Mouse (Mus musculus) urinary bladder, adult 2 months (tissue): ENCODE measurements around the gene Src. TPM values are rescaled to one million over a fixed set of nuclear protein-coding genes. Genes with fewer than 3 reads are reported as not detected.
"Not testable (repeated sequence)": the region's sequence is repeated elsewhere in the genome, so short reads cannot be mapped to it uniquely, and the experiment has no call there.

Source experiments
- DNase-seq: peaks from one replicate; pipeline ENCODE4 v3.0.0; 2022; ENCODE audit warnings: low spot score
- polyA plus RNA-seq: library from polyadenylated mRNA; depleted of rRNA; stranded (reverse); fragments of >200 nt; gene quantifications from 2 replicates; pipeline ENCODE4 v1.2.3, GENCODE M21; 2012

Src gene
- polyA plus RNA-seq, 1 experiment: 63.4 TPM

DNA sequence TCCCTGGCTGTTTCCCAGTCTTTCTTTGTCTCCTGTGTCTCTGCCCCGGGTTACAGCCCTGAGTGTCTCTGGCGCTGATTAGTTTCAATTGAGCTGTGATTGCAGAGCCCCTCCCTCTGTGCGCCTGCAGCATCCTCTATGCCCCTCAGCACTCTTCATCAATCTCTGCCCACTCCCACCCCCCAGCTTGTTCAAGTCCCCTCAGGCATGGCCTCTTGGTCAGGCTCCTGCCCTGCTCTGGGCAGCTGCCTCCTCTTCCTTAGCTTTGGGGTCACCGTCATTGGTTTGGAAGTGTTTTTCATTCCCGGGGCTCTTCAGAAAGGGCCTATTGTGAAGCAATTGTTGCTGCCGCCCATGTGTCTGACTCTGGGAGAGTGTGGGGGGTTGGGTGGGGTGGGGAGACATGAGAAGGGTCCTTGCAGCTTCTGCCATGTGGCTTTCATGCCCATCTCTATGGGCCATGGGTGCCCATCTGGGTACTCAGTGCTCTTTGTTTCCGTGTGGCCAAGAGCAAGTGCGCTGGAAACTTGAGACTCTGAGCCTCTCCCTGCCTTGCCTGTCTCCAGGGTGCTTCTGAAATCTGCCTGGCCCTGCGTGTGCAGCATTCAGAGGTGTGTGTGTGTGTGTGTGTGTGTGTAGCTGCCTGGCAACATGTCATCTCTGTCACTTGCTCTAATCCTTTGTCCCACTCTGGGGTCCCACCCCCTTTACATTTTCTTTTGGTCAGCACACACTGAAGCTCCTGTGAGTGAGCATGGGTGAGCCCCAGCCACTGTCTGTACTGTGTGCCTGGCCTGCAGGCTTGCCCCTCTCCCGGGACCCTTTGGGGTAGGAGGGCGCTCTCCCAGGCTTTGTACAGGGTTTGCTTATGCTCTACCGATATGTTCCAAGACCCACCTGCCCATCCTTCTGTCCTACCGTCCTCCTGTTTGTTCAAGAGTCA is 57.5 kb downstream of the Src start:
- no peak for DNase-seq

DNA sequence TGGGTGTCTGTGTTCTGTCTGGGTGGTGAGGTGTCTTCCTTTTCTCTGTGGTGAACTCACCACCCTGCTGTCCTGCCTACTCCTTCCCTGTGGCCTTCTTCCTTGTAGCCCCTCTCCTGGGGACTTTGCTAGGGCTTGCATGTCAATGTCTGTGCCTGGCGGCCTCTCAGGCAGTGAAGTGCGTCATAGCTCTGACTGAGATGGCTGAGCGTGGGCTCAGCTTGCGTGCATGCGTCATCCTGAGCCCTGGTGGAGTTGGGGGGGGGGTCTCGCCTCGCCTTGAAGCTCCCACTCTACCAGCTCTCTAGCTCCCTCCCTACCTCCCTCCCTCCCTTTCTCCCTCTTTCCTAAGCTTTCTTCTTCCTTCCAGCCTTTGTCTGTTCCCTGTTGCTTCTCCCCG is 60.4 kb downstream of the Src start:
- DNase-seq: no peak

DNA sequence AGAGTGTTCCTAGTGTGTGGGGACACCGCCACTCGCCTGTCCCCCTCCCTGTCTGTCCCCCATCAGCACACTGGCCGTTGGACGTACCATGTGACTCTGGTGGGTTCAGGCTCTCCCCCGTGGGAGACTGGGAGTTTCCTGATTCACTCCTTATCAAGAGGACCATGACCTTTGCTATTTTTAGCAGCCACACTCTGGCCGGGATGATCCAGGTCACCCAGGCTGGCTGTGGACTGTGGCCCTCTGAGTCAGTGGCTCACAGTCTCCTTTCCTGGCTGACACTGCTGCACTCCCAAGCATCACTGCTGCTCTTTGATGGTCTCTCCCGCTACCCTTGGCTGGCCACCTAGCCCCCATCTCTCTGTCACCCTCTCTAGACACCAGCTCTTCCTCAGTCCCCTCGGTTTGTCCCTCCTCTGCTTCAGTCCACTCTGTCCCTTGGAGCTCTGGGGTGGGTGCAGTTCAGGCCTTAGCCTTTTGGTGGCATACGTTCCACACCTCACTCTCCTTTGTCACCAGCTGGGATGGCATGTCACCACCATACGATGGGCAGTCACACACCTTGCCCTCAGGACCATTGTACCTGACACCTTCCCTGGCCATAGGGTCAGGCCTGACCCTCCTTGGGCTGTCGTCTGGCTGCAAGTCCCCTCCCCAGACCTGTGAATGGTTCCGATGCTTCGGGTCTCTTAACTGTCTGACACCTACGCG is 61.8 kb downstream of the Src start:
- no peak for DNase-seq

DNA sequence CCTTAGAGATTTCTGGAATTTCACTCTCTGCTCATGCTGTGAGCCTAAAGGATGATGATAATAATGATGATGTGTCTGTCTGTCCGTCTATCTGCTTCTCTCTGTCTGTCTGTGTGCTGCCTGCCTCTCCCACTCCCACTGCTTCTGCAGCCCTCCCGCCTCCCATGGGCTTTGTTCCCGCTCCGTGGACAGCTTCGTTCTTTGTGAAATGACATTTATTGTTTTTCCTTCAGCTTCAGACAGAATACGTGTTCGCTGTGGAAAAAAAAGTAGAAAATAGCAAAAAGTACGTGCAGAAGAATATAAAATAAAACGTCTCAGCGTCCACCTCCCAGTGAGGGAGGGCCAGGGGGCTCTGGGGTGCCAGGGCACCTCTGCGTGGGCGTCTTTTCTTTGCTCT is 64.5 kb downstream of the Src start:
- no peak for DNase-seq

DNA sequence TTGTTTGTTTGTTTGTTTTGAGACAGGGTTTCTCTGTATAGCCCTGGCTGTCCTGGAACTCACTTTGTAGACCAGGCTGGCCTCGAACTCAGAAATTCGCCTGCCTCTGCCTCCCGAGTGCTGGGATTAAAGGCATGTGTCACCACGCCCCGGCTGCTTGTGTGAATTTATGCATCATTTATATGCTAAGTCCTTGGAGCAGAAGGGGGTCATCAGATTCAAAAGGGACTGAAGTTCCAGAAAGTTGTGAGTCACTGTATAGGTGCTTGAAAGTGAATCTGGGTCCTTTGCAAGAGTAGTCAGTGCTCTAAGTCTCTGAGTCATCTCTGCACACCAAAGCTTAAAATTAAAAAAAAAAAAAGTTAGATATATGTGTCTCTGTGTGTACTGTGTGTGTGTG is 68.3 kb downstream of the Src start:
- not testable (repeated sequence) for DNase-seq

DNA sequence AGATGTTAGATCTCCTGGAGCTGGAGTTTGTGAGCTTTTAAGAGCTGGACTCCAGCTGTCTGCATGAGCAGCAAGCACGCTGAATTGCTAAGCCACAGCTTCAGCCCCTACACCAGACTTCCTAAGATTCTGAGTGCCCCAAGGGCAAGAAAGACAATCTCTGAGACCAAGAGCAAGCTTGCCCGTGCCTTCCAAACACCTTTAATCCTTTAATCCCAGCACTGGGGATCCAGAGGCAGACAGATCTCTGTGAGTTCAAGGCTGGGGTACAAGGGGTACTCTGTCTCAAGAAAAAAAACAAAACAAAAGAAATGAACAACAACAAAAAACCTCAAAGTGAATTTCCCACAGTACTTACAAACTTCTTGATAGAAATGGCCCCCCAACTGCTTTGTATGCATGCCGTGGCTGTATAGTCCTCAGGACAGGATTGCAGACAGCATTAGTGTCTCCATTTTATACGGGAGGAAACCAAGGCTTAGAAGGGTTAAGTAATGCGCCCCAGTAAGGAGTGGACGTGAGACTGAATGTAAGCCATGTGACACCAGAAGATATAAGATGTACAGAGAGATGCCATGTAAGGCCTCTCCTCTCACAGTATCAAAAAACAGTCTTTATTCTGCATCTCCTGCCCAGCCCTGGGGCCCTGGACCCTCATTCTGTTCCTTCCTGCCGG is 68.9 kb downstream of the Src start:
- DNase-seq: no peak

DNA sequence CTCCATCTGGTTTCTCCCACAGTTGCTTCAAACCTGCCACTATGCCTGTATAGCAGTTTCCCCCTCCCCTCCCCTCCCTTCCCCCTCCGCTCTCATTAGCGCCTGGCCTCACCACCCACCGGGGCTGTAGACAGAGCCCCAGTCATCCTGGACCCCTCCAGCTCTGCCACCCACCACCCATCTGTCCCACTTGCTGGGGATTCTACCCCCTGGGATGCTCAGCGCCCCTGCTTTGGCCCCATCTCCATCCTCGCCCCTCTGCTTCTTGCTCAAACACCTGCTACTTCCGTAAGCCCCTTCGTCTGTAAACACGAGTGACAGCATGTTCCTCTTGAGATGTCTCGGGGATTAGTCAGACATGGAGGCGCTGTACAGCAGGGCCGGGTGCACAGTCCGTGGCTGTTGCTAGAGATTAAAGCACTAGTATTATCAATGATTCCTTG is 69.5 kb downstream of the Src start:
- no peak for DNase-seq

DNA sequence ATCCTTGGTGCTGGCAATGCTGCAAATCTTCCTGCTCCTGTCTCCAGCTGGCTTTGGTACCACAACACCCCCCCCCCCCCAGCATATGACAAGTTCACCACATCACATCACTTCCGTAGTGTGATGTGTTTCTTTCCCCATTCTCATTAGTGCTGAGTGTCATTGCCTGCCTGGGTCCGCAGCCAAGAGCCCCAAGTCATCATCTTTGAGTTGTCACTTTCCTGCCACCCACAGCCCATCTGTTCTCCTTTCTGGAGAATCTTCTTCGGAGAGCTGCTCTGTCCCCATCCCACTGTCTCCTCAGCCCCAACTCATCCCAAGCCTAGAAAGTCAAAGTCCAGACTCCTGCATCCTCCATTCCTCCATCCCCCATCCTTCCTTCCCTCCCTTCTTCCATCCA is 75.0 kb downstream of the Src start:
- DNase-seq: no peak

DNA sequence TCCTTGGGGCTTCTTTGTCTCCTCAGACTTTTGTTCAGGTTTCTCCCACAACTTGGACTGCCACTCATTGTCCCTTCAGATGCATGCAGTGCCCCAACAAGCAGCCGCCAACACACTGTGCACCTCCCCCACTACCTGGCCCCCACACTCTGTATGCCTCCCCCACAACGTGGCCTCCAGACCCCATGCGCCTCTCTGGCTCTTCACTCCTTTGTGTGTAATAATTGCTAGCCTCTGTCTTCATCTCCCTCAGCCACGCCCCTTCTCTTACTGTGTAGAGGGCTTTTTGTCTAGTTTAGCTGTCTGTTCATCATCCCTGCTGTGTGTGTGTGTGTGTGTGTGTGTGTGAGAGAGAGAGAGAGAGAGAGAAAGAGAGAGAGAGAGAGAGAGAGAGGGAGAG is 80.3 kb downstream of the Src start:
- DNase-seq: no peak

DNA sequence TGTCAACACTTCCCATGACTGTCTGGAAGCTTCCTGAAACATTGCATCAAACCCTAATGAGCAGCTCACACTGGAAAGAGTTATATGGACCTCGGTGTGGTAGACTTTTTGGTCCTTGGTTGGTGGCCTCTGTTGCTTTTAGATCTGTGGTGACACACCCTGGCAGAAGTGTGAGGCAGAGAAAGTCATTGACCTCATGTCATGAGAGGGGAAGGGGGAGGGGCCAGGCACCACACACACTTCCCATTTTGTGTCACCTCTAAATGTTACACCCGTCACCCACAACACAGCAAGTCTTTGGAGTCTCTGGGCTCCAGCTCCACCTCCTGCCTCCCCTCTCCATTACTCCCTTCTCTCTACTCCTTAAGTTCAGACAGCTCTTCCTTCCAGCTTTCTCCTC is 82.1 kb downstream of the Src start:
- DNase-seq: no peak

DNA sequence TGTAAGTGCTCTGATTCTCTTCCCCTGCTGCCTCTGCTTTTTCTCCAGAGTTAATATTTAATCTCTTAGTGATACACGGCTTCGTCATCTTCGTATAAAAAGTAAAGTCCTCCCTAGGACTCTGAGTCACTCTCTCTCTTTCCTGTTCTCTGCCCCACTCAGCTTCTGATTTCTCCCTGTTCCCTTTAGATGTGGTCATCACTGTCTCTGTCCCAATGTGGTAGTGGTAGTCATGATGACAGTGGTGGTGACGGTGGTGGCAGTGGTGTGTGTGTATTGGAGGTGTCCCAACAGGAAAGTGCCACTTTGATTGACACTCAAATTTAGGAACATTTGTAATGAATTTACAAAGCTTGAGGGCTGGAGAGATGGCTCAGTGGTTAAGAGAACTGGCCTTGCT is 83.1 kb downstream of the Src start:
- DNase-seq: no peak

DNA sequence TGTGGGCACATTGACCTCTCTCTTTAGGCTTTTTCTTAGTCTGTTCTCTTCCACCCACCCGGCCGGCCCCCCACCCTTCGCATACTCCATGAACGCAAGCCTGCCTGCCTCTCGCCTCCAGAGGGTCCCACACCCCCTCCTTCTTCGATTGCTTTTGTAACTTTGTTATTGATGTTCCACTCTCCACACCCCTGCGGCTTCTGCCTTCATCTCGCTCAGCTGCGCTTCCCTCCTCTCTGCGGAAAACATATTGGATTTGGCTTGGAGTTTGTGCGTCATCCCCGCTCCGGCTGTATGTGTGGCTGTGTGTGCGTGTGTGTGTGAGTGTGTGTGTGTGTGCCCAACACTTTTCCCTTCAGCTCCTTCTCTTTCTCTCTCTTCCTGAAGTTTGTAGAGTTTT is 88.5 kb downstream of the Src start:
- no peak for DNase-seq

DNA sequence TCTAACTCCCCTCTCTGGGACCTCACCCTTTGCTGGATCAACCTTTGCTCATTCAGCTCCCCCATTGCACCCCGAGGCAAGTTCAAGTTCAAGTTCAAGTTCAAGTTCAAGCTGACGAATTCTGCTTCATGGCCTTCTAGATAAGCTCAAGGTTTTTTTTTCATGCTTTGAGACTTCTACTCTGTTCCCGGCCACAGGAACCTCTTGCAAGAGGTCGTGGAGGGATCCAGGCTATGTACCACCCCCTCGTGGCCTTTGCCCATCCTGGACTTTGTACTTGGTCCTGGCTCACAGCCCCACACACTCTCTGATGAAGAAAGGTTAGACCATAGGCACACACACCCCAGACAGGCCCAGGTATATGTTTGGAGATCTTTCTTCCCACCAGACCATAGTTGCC is 90.9 kb downstream of the Src start:
- no peak for DNase-seq

DNA sequence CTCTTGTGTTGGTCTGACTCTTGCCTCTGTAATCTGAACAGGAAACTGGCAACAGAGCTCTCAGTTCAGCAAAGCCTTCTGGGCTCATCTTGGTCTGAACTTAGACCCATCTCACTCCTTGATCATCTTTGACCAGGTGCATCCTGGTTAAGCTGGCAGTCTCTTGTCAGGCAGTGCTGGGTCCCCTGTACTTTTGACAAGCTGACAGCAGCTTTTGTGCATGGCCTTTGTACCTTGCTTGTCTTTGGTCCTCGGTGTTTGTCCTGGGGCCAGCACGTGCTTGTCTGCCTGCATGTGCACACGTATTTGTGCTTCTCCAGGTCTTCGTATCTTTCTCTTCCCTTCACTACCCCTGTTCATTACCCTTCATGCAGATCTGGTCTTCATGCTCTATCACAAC is 91.8 kb downstream of the Src start:
- no peak for DNase-seq

DNA sequence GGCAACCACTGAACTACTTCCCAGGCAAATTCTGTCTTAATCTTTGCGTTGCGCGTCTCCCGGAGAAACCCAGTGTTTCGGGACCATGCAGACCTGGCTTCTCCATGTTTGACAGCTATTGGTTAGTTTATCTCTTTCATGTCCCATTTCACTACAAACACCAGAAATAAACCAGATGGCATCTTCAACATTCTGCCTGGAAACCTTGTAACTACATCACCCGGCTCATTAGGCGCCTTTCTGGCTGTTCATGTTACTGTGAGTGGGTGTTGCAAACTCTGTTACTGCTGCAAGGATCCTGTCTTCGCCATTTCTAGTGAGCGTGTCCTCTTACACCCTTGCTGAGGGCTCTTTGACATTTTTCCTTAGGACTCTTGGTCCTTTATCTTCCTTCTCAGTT is 94.6 kb downstream of the Src start:
- no peak for DNase-seq

DNA sequence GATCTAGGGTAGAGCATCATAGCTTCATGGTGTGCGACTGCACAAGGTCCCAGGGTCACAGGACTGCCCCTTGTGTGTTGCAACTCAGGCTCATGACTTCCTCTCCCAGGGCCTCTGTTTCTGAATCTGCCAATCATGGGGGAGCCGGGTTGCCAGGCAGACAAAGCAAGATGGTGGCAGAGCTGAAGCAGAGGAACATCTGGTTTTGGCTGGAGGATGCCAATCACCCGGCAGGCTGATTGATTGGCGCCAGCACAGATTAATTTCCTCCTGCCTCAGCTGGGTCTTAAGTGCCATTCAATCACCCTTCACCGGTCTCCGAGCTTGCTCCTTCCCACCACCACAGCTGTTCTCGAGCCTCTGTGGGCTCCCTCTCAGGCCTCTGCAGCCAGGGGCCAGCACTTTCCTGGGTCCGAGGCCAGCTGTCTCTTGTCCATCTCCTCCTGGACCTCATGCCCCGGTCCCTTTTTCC is 95.5 kb downstream of the Src start:
- DNase-seq: no peak

DNA sequence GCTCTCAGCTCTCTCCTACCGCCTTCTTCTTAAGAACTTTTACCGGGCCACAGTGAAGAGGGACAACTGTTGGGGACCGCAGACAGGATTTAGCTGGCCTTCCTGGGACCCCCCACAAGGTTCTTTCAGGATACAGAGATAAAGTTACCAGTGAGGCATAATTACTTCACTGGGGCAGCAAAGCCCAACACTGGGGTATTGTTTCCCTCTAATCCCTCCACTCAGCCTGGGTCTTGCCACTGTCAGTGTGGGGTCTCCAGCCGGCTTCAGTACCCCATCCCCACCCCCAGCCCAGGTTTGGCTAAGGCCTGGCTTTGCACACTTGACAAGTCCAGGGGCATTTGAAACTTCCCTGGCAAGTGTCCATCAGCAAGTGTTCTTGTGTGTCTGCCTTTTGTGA is 96.1 kb downstream of the Src start:
- no peak for DNase-seq

DNA sequence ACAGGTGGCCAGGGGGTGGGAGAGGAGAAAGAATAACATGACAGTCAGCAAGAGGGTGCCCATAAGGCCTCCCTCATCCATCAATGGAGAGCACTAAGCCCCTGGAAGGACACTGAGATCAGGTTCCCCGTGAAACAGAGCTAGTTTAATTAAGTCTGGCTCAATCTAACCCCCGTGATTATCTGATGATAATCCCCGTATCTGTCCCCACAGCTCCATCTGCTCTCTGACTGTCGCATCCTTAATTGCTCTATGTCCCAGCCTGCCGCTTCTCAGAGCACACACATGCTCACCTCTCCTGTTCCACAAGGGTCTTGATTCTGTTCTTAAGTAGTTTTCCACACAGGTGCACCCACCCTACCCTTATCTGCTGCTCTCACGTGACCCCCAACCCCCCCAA is 99.3 kb downstream of the Src start:
- DNase-seq: no peak

DNA sequence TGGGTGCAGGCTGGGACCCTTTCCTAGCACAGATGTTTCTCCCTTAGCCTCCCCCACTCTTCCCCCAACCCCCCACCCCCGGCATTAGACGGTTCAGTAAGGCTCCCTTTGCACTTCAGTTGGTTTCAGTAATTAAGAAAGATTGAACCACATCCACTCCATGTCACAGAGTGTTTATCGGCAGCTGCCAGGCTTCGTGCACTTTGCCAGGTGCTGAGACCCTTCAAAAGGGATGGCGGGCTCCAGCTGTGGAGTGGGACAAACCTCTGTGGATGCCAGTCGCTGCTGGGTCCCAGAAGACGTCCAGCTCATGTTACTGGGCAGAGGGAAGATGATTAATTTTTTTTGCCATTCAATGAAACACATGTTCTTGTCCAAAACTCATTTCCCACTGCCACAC is 100.2 kb downstream of the Src start:
- no peak for DNase-seq

DNA sequence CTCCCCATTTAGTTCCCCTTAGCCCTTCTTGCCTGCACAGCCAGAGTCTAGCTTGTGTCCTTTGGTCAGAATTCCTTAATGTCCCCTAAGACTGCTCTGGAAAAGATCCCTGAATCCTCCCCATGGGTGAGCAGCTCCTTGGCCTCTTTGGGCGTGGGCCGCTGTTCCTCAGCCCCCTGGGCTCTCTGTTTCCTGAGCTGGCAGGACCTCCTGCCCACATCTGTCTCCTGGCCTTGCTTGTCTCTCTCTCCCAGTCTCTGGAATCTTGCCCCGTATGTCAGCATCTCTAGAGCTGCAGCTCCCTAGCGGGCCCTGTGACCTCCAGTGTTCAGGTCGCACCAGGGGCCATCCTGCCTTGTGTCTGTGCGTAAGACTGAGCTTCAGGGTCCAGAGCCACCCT is 101.2 kb downstream of the Src start:
- DNase-seq: no peak

DNA sequence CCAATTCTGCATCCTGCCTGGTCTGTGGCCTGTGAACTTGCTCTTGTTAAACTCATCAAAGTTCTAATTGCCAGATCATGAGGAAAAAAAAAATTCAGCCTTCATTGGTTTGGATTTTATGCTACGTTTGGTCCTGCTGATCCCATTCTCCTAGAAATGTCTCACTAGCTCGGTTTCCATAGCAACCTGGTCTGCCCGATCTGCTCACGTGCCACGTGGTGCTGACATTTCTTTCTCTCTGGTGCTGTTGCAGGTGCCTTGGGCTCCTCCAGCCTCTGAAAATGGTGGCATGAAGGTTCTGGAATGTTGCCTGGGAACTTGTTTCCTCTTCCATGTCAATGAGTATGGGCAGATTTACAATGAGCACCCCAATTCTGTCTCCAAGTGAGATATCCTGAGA is 102.3 kb downstream of the Src start:
- DNase-seq: no peak
